9 mouse cellular contexts compared by ENCODE assay signal in genomic region chr1:130633761-130634410, GRCm38 (mm10). TPM values are rescaled to one million over a fixed set of nuclear protein-coding genes. Genes with fewer than 3 reads are reported as not detected.
A peak's percentile ranks its signal among the peaks of the same experiment; 100 is the strongest.
DNase-seq lines count a peak whose midpoint lies in the region; ATAC-seq and TF ChIP-seq lines count a peak whose summit lies in the region.
"Had no signal": no experiment of that assay in that cellular context is flagged by ENCODE, and none has a peak within 500 bp of the region (broad histone marks: within the 10 kb centered on the region; RNA-seq: fewer than 3 reads in every experiment).

No protein-coding gene starts in this region.

- peak; percentile 85 for ATAC-seq in frontal cortex, adult (ENCODE audit: low TSS enrichment)
- ATAC-seq in hematopoietic stem cell, adult 5-6 weeks (replicated peaks in 1 of 2; ENCODE audit: insufficient read depth in 1 of 2, low FRiP score in 2 of 2, low TSS enrichment in 1 of 2, low read depth in 1 of 2, poor library complexity in 2 of 2, severe bottlenecking in 2 of 2) = peak; percentile 88 to 95

- H3K27ac ChIP-seq in cerebellum, adult 2 months (ENCODE audit: insufficient read depth, low read length) = no peak overlapping the region
- H3K27ac ChIP-seq: neural tube, embryonic 12.5 days had no signal

- peak; percentile 62 for DNase-seq in MEL-GATA-1-ER (ENCODE audit: extremely low read depth, low read depth)
- DNase-seq in cerebellum, adult 2 months = peak; percentile 13 to 29
- peak; percentile 38 to 54 for DNase-seq in layer of hippocampus, postnatal 36 days
- peak; percentile 71 to 83 for DNase-seq in lung, postnatal 4 days
- DNase-seq in right cerebral cortex, postnatal 36 days (ENCODE audit: low spot score in 2 of 2) = peak; percentile 24 to 30
- DNase-seq in urinary bladder, postnatal 36 days (ENCODE audit: low spot score in 2 of 2) = peak; percentile 75 to 77

- WGBS in cerebellum, adult 2 months = 35% methylated on average over 16 of the region's 16 CpGs

- no peaks in the 10 kb centered on the region for H3K27me3 ChIP-seq in cerebellum, adult 2 months (ENCODE audit: control insufficient read depth, insufficient read depth, low read length)
- H3K27me3 ChIP-seq: neural tube, embryonic 12.5 days had no signal

- no peak overlapping the region for H3K4me3 ChIP-seq in cerebellum, adult 2 months (replicated peaks; ENCODE audit: insufficient read depth, low read depth, low read length)
- H3K4me3 ChIP-seq: neural tube, embryonic 12.5 days had no signal

- TF ChIP-seq CTCF in cerebellum, adult 2 months (IDR thresholded peaks at IDR 0.05; ENCODE audit: borderline replicate concordance, insufficient read depth, low read depth, low read length) = peak; percentile 58

- H3K4me1 ChIP-seq in cerebellum, adult 2 months (ENCODE audit: control insufficient read depth, insufficient read depth, low read length) = no peaks in the 10 kb centered on the region
- H3K4me1 ChIP-seq: neural tube, embryonic 12.5 days had no signal

- no peak for TF ChIP-seq POLR2A in cerebellum, adult 2 months (IDR thresholded peaks at IDR 0.05; ENCODE audit: borderline replicate concordance, insufficient read depth, low read length)

RNA-seq across cellular contexts. Expression of gene Zp3r, which starts 4.5 kb away (rescaled TPM):
- not detected in 2 replicates for polyA plus RNA-seq in cerebellum, adult 2 months (2012; rRNA removed)
- not detected in 2 replicates for total RNA-seq in hematopoietic stem cell, adult 5-6 weeks (2017)
- not detected for total RNA-seq in layer of hippocampus, postnatal 36 days (2021)
- polyA plus RNA-seq: neural tube, embryonic 12.5 days had no signal

RNA-seq across cellular contexts. Expression of gene C4bp, which starts 27.5 kb away (rescaled TPM):
- polyA plus RNA-seq in cerebellum, adult 2 months (2012; rRNA removed) = not detected in 2 replicates
- not detected in 2 replicates for total RNA-seq in hematopoietic stem cell, adult 5-6 weeks (2017)
- 1 to 10 TPM in 1 of 2 experiments, under 1 TPM in 1; 0.63 to 1.4 TPM for total RNA-seq in layer of hippocampus, postnatal 36 days (2021)
- polyA plus RNA-seq: neural tube, embryonic 12.5 days had no signal

Comparison
In these comparisons a context has a peak if more than half of its experiments do, and no peak if none do; other contexts are left out.
1. DNase-seq: peak in every context shown above with its lines; median percentile 77 in lung, postnatal 4 days; 76 in urinary bladder, postnatal 36 days; 62 in MEL-GATA-1-ER; 46 in layer of hippocampus, postnatal 36 days; 27 in right cerebral cortex, postnatal 36 days; 21 in cerebellum, adult 2 months.